Mouse (Mus musculus) cerebellum, adult 2 months (tissue): ENCODE data around the gene Snip1. TPM values are rescaled to one million over a fixed set of nuclear protein-coding genes. Genes with fewer than 3 reads are reported as not detected.

ENCODE experiments used
- DNase-seq, 2 experiments: peaks; one replicate each; pipeline ENCODE4 v3.0.0; 2021
- H3K27ac ChIP-seq: fragments of 200-500 bp; 2 replicates; pipeline ENCODE4 v1.5.1; 2012; ENCODE audit warnings: low read length, control low read depth, inconsistent platforms; ENCODE audit not compliant: insufficient read depth
- H3K27me3 ChIP-seq: fragments of 200-500 bp; 2 replicates; pipeline ENCODE4 v1.6.1; 2012; ENCODE audit warnings: inconsistent platforms, mild to moderate bottlenecking, low read length, moderate library complexity; ENCODE audit not compliant: control insufficient read depth, insufficient read depth
- H3K4me1 ChIP-seq: fragments of 200-500 bp; 2 replicates; pipeline ENCODE4 v1.6.1; 2011; ENCODE audit warnings: low read length; ENCODE audit not compliant: control insufficient read depth, insufficient read depth
- H3K4me3 ChIP-seq: fragments of 200-500 bp; replicated peaks from 2 replicates; pipeline ENCODE3; 2011; ENCODE audit warnings: mild to moderate bottlenecking, low read depth, low read length, control low read depth; ENCODE audit not compliant: insufficient read depth
- CTCF ChIP-seq: fragments of 200-500 bp; IDR thresholded peaks from 2 replicates; pipeline ENCODE4 v1.5.1; 2011; ENCODE audit warnings: low read depth, mild to moderate bottlenecking, control low read depth, low read length, moderate library complexity, borderline replicate concordance; ENCODE audit not compliant: insufficient read depth
- POLR2A ChIP-seq: fragments of 200-500 bp; IDR thresholded peaks from 2 replicates; pipeline ENCODE4 v1.6.1; 2011; ENCODE audit warnings: low read length, control low read depth, borderline replicate concordance; ENCODE audit not compliant: insufficient read depth
- WGBS: fragments of 180-500 bp; shearing (Covaris S2); methylation state at CpG from one replicate; pipeline ENCODE4 v1.1.7; 2018; 5-methylcytosine and 5-hydroxymethylcytosine counted together
- polyA plus RNA-seq: library from polyadenylated mRNA; depleted of rRNA; stranded (reverse); fragments of >200 nt; gene quantifications from 2 replicates; pipeline ENCODE4 v1.2.3, GENCODE M21; 2012; rRNA removed

Gene Snip1
- 13.5 and 14.5 TPM in 2 replicates for polyA plus RNA-seq

GRCm38 (mm10) chr4:125066490-125067370, at the start of gene Snip1:
Gene Snip1 (plus strand): TSS chr4:125066672.
- peak; percentile 88 for TF ChIP-seq POLR2A
- no peak for TF ChIP-seq CTCF
- under 1% methylated on average over 77 of the region's 78 CpGs for WGBS
- H3K27me3 ChIP-seq = no peaks in the 10 kb centered on the region
- H3K27ac ChIP-seq = no peak within 1 kb of the TSS
- H3K4me1 ChIP-seq = peaks cover 2% of the 10 kb centered on the region; the same call in 1 of the 2 replicates
- peak; percentile 95 to 96 for DNase-seq
- H3K4me3 ChIP-seq = peak within 1 kb of the TSS; percentile 81

- WGBS = 13% methylated on average over 11 of the region's 11 CpGs
- no peaks in the 10 kb centered on the region for H3K27me3 ChIP-seq
- H3K4me1 ChIP-seq = no peaks in the 10 kb centered on the region
- DNase-seq = no peak
- no peak overlapping the region for H3K4me3 ChIP-seq
- TF ChIP-seq CTCF = no peak
- no peak for TF ChIP-seq POLR2A
- H3K27ac ChIP-seq = no peak overlapping the region
Observed at GRCm38 (mm10) chr4:125017431-125017830, 49.0 kb upstream of the Snip1 start.

GRCm38 (mm10) chr4:125020780-125021538, 45.5 kb upstream of the Snip1 start:
- no peak overlapping the region for H3K4me3 ChIP-seq
- no peak overlapping the region for H3K27ac ChIP-seq
- no peaks in the 10 kb centered on the region for H3K4me1 ChIP-seq
- WGBS = 17% methylated on average over 11 of the region's 11 CpGs
- DNase-seq = no peak
- H3K27me3 ChIP-seq = no peaks in the 10 kb centered on the region
- TF ChIP-seq CTCF = no peak
- no peak for TF ChIP-seq POLR2A

GRCm38 (mm10) chr4:125029891-125030614, 36.4 kb upstream of the Snip1 start:
- TF ChIP-seq CTCF (no peak), POLR2A (peak; percentile 79)
- H3K4me1 ChIP-seq = no peaks in the 10 kb centered on the region
- WGBS = 1% methylated on average over 50 of the region's 50 CpGs
- no peaks in the 10 kb centered on the region for H3K27me3 ChIP-seq
- peak; percentile 92 to 93 for DNase-seq
- peak overlapping the region; percentile 89 for H3K4me3 ChIP-seq
- no peak overlapping the region for H3K27ac ChIP-seq

- no peak overlapping the region for H3K27ac ChIP-seq
- TF ChIP-seq POLR2A (no peak), CTCF (no peak)
- WGBS = 73% methylated on average over 4 of the region's 4 CpGs
Observed at GRCm38 (mm10) chr4:125034341-125034740, 32.1 kb upstream of the Snip1 start.

GRCm38 (mm10) chr4:125044454-125044853, 22.0 kb upstream of the Snip1 start:
- H3K27me3 ChIP-seq = no peaks in the 10 kb centered on the region
- no peak overlapping the region for H3K27ac ChIP-seq
- H3K4me3 ChIP-seq = no peak overlapping the region
- no peaks in the 10 kb centered on the region for H3K4me1 ChIP-seq
- WGBS = 89% methylated on average over 7 of the region's 7 CpGs
- TF ChIP-seq POLR2A (no peak), CTCF (no peak)
- DNase-seq = no peak

More at GRCm38 (mm10) chr4:125034341-125034740, 32.1 kb upstream of the Snip1 start:
- H3K4me1 ChIP-seq = no peaks in the 10 kb centered on the region
- no peak overlapping the region for H3K4me3 ChIP-seq
- H3K27me3 ChIP-seq = no peaks in the 10 kb centered on the region
- DNase-seq = no peak

- DNase-seq = no peak
Observed at GRCm38 (mm10) chr4:125055385-125055784, 11.1 kb upstream of the Snip1 start.

More at GRCm38 (mm10) chr4:125055385-125055784, 11.1 kb upstream of the Snip1 start:
- Histone ChIP-seq H3K27me3 (no peaks in the 10 kb centered on the region), H3K27ac (no peak overlapping the region), H3K4me3 (no peak overlapping the region), H3K4me1 (no peaks in the 10 kb centered on the region)
- WGBS = 93% methylated on average over 9 of the region's 9 CpGs
- TF ChIP-seq POLR2A (no peak), CTCF (no peak)
